Mouse (Mus musculus) forebrain, embryonic 13.5 days (tissue): ENCODE measurements around the gene Tmppe. TPM values are rescaled to one million over a fixed set of nuclear protein-coding genes. Genes with fewer than 3 reads are reported as not detected.
"Not testable (repeated sequence)": the region's sequence is repeated elsewhere in the genome, so short reads cannot be mapped to it uniquely, and the experiment has no call there.

ENCODE experiments used
- ATAC-seq: fragments of 200-750 bp; cut with Nextera tagmentation; 2 replicates; pipeline ENCODE4 v1.8.0; 2017
- H3K27ac ChIP-seq: fragments of 300-500 bp; sonication (generic); 2 replicates; pipeline ENCODE4 v1.5.1; 2015; ENCODE audit warnings: inconsistent platforms, mild to moderate bottlenecking, moderate library complexity
- H3K27me3 ChIP-seq: fragments of 300-500 bp; sonication (generic); 2 replicates; pipeline ENCODE4 v1.6.1; 2015; ENCODE audit warnings: mild to moderate bottlenecking, inconsistent platforms
- H3K36me3 ChIP-seq: fragments of 300-500 bp; sonication (generic); 2 replicates; pipeline ENCODE4 v1.6.1; 2015; ENCODE audit warnings: mild to moderate bottlenecking, inconsistent platforms; ENCODE audit not compliant: poor library complexity, severe bottlenecking
- H3K4me1 ChIP-seq: fragments of 300-500 bp; sonication (generic); 2 replicates; pipeline ENCODE4 v1.6.1; 2015; ENCODE audit warnings: inconsistent platforms
- H3K4me2 ChIP-seq: fragments of 300-500 bp; sonication (generic); 2 replicates; pipeline ENCODE4 v1.6.1; 2015; ENCODE audit warnings: inconsistent platforms, mild to moderate bottlenecking, moderate library complexity
- H3K4me3 ChIP-seq: fragments of 300-500 bp; sonication (generic); 2 replicates; pipeline ENCODE4 v1.5.1; 2015; ENCODE audit warnings: mild to moderate bottlenecking, inconsistent platforms
- H3K9ac ChIP-seq: fragments of 300-500 bp; sonication (generic); 2 replicates; pipeline ENCODE4 v1.6.1; 2015; ENCODE audit warnings: mild to moderate bottlenecking, inconsistent platforms
- H3K9me3 ChIP-seq: fragments of 300-500 bp; sonication (generic); replicated peaks from 2 replicates; pipeline ENCODE4 v1.6.1; 2016; ENCODE audit warnings: inconsistent platforms
- WGBS: fragments of 180-500 bp; shearing (Covaris S2); methylation state at CpG from one replicate; pipeline ENCODE4 v1.1.7; 2015; 5-methylcytosine and 5-hydroxymethylcytosine counted together
- polyA plus RNA-seq: library from polyadenylated mRNA; unstranded; fragments of >200 nt; fragmentation: Nextera tagmentation; extraction: Ambion mirVana; gene quantifications from 2 replicates; pipeline ENCODE4 v1.2.1, GENCODE M21; 2015

Gene Tmppe
- 6.7 and 8.9 TPM in 2 replicates for polyA plus RNA-seq

- under 1% methylated on average over 73 of the region's 73 CpGs for WGBS
These were observed at the start of gene Tmppe, which contains the start of gene Glb1 for GRCm38 (mm10) chr9:114400949-114401684. Gene Tmppe (plus strand): TSS chr9:114401105. Gene Glb1 (plus strand): TSS chr9:114401076.

GRCm38 (mm10) chr9:114367783-114368470 is 33.0 kb upstream of the Tmppe start:
- ATAC-seq, result peak; percentile 89
- H3K36me3 ChIP-seq, result no peaks in the 10 kb centered on the region
- H3K9ac ChIP-seq, result peak overlapping the region; percentile 74
- H3K4me2 ChIP-seq, result peak overlapping the region; percentile 86
- peaks cover 9% of the 10 kb centered on the region for H3K4me1 ChIP-seq
- no peak overlapping the region for H3K27ac ChIP-seq
- H3K4me3 ChIP-seq, result peak overlapping the region; percentile 51
- WGBS, result under 1% methylated on average over 48 of the region's 48 CpGs
- H3K9me3 ChIP-seq, result no peaks in the 10 kb centered on the region
- no peaks in the 10 kb centered on the region; the same call in 1 of the 2 replicates for H3K27me3 ChIP-seq

More at GRCm38 (mm10) chr9:114400949-114401684, at the start of gene Tmppe, which contains the start of gene Glb1:
- H3K9me3 ChIP-seq, result no peaks in the 10 kb centered on the region
- ATAC-seq, result peak; percentile 98
- peaks cover 11% of the 10 kb centered on the region for H3K4me1 ChIP-seq
- H3K4me2 ChIP-seq, result peak within 1 kb of the TSS; percentile 69
- H3K9ac ChIP-seq, result peak within 1 kb of the TSS; percentile 86
- peak within 1 kb of the TSS; percentile 78 for H3K27ac ChIP-seq
- peaks cover 18% of the 10 kb centered on the region for H3K36me3 ChIP-seq
- peak within 1 kb of the TSS; percentile 78 for H3K4me3 ChIP-seq
- no peaks in the 10 kb centered on the region for H3K27me3 ChIP-seq

- WGBS, result 16% methylated on average over 12 of the region's 12 CpGs
- peak; percentile 23 for ATAC-seq
- H3K9me3 ChIP-seq, result no peaks in the 10 kb centered on the region
- H3K9ac ChIP-seq, result peak overlapping the region; percentile 74
- H3K4me2 ChIP-seq, result peak overlapping the region; percentile 86
- H3K36me3 ChIP-seq, result no peaks in the 10 kb centered on the region
- peak overlapping the region; percentile 51 for H3K4me3 ChIP-seq
- no peak overlapping the region for H3K27ac ChIP-seq
- H3K27me3 ChIP-seq, result no peaks in the 10 kb centered on the region; the same call in 1 of the 2 replicates
- H3K4me1 ChIP-seq, result peaks cover 9% of the 10 kb centered on the region
These were observed 32.4 kb upstream of the Tmppe start for GRCm38 (mm10) chr9:114368471-114368858.

- H3K27me3 ChIP-seq, H3K36me3 ChIP-seq, H3K4me2 ChIP-seq, H3K4me3 ChIP-seq, H3K9ac ChIP-seq, H3K4me1 ChIP-seq, H3K9me3 ChIP-seq, H3K27ac ChIP-seq: not testable (repeated sequence)
- WGBS, result 50% methylated on average over 5 of the region's 5 CpGs
- 0 out of 2 replicates have a peak, but pooled peaks have one; percentile 27 for ATAC-seq
These were observed 31.5 kb upstream of the Tmppe start for GRCm38 (mm10) chr9:114369389-114369788.

GRCm38 (mm10) chr9:114371717-114372116 is 29.2 kb upstream of the Tmppe start:
- H3K36me3 ChIP-seq, H3K4me2 ChIP-seq, H3K27me3 ChIP-seq, ATAC-seq, H3K9me3 ChIP-seq, H3K4me3 ChIP-seq, H3K9ac ChIP-seq, H3K4me1 ChIP-seq, H3K27ac ChIP-seq: not testable (repeated sequence)
- WGBS, result 21% methylated on average over 5 of the region's 5 CpGs

- H3K9ac ChIP-seq, result no peak overlapping the region
- no peaks in the 10 kb centered on the region for H3K9me3 ChIP-seq
- H3K4me3 ChIP-seq, result no peak overlapping the region
- no peaks in the 10 kb centered on the region for H3K4me1 ChIP-seq
- H3K27ac ChIP-seq, result no peak overlapping the region
- ATAC-seq, result no peak
- 92% methylated on average over 10 of the region's 10 CpGs for WGBS
- no peak overlapping the region for H3K4me2 ChIP-seq
- H3K27me3 ChIP-seq, result no peaks in the 10 kb centered on the region
- no peaks in the 10 kb centered on the region for H3K36me3 ChIP-seq
These were observed 25.5 kb upstream of the Tmppe start for GRCm38 (mm10) chr9:114375276-114375962.

GRCm38 (mm10) chr9:114377168-114377567 is 23.7 kb upstream of the Tmppe start:
- 94% methylated on average over 10 of the region's 10 CpGs for WGBS
- no peak for ATAC-seq
- H3K27me3 ChIP-seq, result no peaks in the 10 kb centered on the region
- H3K9me3 ChIP-seq, result no peaks in the 10 kb centered on the region
- H3K4me3 ChIP-seq, result no peak overlapping the region
- H3K27ac ChIP-seq, result no peak overlapping the region
- H3K36me3 ChIP-seq, result no peaks in the 10 kb centered on the region
- no peak overlapping the region for H3K4me2 ChIP-seq
- H3K4me1 ChIP-seq, result no peaks in the 10 kb centered on the region
- H3K9ac ChIP-seq, result no peak overlapping the region

- no peaks in the 10 kb centered on the region for H3K4me1 ChIP-seq
- no peak for ATAC-seq
- H3K36me3 ChIP-seq, result 0 out of 2 replicates have a peak, but pooled peaks cover 5% of the 10 kb centered on the region
- H3K27me3 ChIP-seq, result no peaks in the 10 kb centered on the region
- no peaks in the 10 kb centered on the region for H3K9me3 ChIP-seq
- no peak overlapping the region for H3K9ac ChIP-seq
- WGBS, result 88% methylated on average over 12 of the region's 12 CpGs
- H3K4me3 ChIP-seq, result no peak overlapping the region
- H3K4me2 ChIP-seq, result no peak overlapping the region
- H3K27ac ChIP-seq, result no peak overlapping the region
These were observed 21.0 kb upstream of the Tmppe start for GRCm38 (mm10) chr9:114379871-114380270.

GRCm38 (mm10) chr9:114380881-114381733 is 19.8 kb upstream of the Tmppe start:
- H3K4me1 ChIP-seq, result no peaks in the 10 kb centered on the region
- H3K4me2 ChIP-seq, result no peak overlapping the region
- peak; percentile 87 for ATAC-seq
- H3K9me3 ChIP-seq, result no peaks in the 10 kb centered on the region
- H3K4me3 ChIP-seq, result no peak overlapping the region
- 70% methylated on average over 17 of the region's 17 CpGs for WGBS
- 0 out of 2 replicates have a peak, but pooled peaks cover 5% of the 10 kb centered on the region for H3K36me3 ChIP-seq
- no peaks in the 10 kb centered on the region for H3K27me3 ChIP-seq
- H3K27ac ChIP-seq, result no peak overlapping the region
- no peak overlapping the region for H3K9ac ChIP-seq

GRCm38 (mm10) chr9:114382936-114383710 is 17.8 kb upstream of the Tmppe start:
- H3K4me1 ChIP-seq, result no peaks in the 10 kb centered on the region
- no peak overlapping the region for H3K9ac ChIP-seq
- H3K4me2 ChIP-seq, result no peak overlapping the region
- H3K9me3 ChIP-seq, result no peaks in the 10 kb centered on the region
- H3K4me3 ChIP-seq, result no peak overlapping the region
- H3K27ac ChIP-seq, result no peak overlapping the region
- ATAC-seq, result no peak
- H3K36me3 ChIP-seq, result 0 out of 2 replicates have a peak, but pooled peaks cover 5% of the 10 kb centered on the region
- H3K27me3 ChIP-seq, result no peaks in the 10 kb centered on the region
- WGBS, result 88% methylated on average over 17 of the region's 17 CpGs

- H3K9ac ChIP-seq, result no peak overlapping the region
- 0 out of 2 replicates have a peak, but pooled peaks cover 5% of the 10 kb centered on the region for H3K36me3 ChIP-seq
- H3K4me2 ChIP-seq, result no peak overlapping the region
- no peak overlapping the region for H3K4me3 ChIP-seq
- H3K27ac ChIP-seq, result no peak overlapping the region
- no peaks in the 10 kb centered on the region; the same call in 1 of the 2 replicates for H3K9me3 ChIP-seq
- no peak for ATAC-seq
- WGBS, result 92% methylated on average over 24 of the region's 24 CpGs
- H3K27me3 ChIP-seq, result no peaks in the 10 kb centered on the region
- H3K4me1 ChIP-seq, result no peaks in the 10 kb centered on the region
These were observed 16.2 kb upstream of the Tmppe start for GRCm38 (mm10) chr9:114384691-114385090.
